Mouse (Mus musculus) C2C12 (cell line): ENCODE results near the gene Fhit.

ENCODE experiments used
- CTCF ChIP-seq: IDR thresholded peaks from one replicate; pipeline ENCODE4 v1.5.1; 2011; ENCODE audit not compliant: control insufficient read depth, insufficient read depth, insufficient read length
- MAX ChIP-seq: IDR thresholded peaks from one replicate; pipeline ENCODE4 v1.6.1; 2011; ENCODE audit warnings: mild to moderate bottlenecking, control low read depth
- USF1 ChIP-seq: IDR thresholded peaks from one replicate; pipeline ENCODE4 v1.6.1; 2011; ENCODE audit warnings: low read depth, mild to moderate bottlenecking, control low read depth, moderate library complexity

DNA sequence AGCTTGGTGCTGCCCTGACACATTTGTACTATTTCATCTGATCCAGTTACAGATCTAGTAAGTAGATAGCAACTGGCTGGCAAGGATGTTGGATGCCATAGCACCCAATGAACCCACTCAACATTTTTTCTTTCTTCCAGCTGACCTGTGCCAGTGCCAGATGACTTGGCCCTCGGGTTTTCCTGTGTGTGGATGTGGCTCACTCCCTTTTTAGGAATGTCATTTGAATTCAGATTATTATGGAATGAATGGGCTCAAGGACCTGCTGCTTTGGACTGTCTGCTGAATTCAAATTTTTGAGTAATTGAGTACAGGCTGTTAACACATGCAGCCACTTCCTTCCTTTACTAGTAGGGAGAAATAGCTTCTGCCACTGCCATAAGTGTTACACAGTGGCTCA is 1489.1 kb downstream of the Fhit start:
- TF ChIP-seq CTCF (no peak), MAX (no peak), USF1 (no peak)
